Mouse (Mus musculus) left cerebral cortex, adult 18-20 months (tissue): ENCODE results near the gene Timm22. TPM values are rescaled to one million over a fixed set of nuclear protein-coding genes. Genes with fewer than 3 reads are reported as not detected.

Experiments
- DNase-seq, 2 experiments: peaks; one replicate each; pipeline ENCODE4 v3.0.0; 2021 to 2022; ENCODE audit warnings: low spot score in 2 of 2, mixed read lengths in 1 of 2
- total RNA-seq, 2 experiments: library from RNA; stranded (reverse); gene quantifications; 2 replicates each; pipeline ENCODE4 v1.2.3; 2021

The Timm22 gene
- total RNA-seq, 2 experiments from 2014 or later, result 38.0 to 38.2 TPM

GRCm38 (mm10) chr11:76429966-76430631, 23.3 kb downstream of the Timm22 start:
- no peak for DNase-seq

GRCm38 (mm10) chr11:76436009-76436408, 29.3 kb downstream of the Timm22 start:
- no peak for DNase-seq

- DNase-seq, result peak in 1 of 2 experiments; percentile 58
Measured at GRCm38 (mm10) chr11:76436864-76437437, 30.2 kb downstream of the Timm22 start.

- DNase-seq, result peak in 1 of 2 experiments; percentile 54
Measured at GRCm38 (mm10) chr11:76439666-76440065, 32.9 kb downstream of the Timm22 start.

DNA sequence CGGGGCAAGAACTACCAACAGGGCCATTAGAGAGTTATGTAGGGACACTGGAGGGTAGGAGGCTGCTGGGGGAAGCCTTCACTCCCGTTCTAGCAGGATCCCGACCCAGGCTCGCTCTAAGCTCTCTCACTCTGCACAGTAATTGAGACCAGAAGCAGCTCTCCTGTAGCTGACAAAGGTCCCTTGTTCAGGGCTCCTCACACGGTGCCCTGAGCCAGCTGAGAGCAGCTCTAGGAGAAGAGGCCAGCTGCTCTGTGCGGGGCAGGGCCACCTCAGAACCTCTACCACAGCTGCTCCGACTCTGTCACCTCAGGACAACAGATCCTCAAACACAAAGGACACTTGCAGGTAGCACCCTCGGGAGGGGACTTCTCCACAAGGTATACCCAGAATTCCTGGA, 38.7 kb downstream of the Timm22 start:
- no peak for DNase-seq

DNA sequence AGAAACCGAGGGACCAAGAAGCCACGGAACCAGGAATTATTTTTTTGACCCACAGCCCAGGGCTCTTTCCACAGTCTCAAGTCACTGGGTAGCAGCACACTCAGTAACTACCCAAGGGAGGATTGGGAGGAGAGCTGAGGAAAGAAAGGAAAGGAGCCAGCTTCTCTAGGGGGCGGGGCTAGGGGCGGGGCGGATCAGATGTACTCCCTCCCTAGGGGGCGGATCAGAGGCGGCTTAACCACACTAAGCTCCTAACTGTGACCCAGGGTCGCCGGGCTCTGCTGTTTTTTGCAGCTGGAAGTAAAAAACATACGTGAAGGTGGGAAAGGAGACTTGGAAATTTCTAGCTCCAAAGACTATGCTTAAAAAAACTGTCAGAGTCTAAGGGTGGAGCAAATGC, 39.5 kb downstream of the Timm22 start:
- no peak for DNase-seq

GRCm38 (mm10) chr11:76449520-76450201, 42.9 kb downstream of the Timm22 start:
- peak; percentile 76 to 84 for DNase-seq

- DNase-seq, result no peak
Measured at GRCm38 (mm10) chr11:76450202-76450561, 43.4 kb downstream of the Timm22 start.

DNA sequence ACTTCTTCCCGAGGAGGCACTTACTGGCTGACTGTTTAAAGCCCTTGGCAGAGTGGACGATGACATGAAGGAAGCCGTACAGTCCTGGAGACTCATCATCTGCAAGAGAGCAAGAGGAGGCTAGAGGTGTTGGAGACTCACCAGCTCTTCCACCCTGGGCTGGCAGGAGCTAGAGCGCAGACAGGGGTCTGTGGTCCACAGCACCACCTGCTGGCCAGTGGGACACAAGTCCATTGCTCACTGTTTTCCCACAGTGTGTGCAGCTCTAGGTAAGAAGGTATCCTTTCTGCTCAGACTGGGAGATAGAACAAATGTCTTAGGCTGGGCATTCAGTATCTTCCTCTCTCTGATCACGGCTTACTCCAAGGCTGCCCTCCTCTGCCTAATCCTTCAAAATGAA, 47.7 kb downstream of the Timm22 start:
- DNase-seq, result peak; percentile 68 to 72

- DNase-seq, result peak; percentile 84 to 90
Measured at GRCm38 (mm10) chr11:76456233-76456632, 49.5 kb downstream of the Timm22 start.

DNA sequence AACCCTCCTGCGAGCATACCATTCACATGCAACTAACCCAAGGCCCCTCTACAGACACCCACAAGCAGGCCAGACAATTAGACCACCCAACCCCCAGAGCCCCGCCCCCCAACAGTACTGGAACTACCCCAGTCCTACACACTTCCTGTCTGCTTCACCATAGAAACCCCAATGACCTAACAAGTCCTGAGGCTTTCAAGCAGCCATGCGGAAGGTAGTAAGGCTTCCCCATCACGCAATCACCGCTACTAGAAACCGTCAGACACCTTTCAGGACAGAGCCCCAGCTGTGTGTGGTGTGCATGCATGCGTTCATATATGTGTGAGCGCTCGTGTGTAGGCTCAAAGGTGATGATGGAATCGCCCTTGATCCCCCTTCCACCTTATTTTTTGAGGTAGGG, 50.1 kb downstream of the Timm22 start:
- no peak for DNase-seq

DNA sequence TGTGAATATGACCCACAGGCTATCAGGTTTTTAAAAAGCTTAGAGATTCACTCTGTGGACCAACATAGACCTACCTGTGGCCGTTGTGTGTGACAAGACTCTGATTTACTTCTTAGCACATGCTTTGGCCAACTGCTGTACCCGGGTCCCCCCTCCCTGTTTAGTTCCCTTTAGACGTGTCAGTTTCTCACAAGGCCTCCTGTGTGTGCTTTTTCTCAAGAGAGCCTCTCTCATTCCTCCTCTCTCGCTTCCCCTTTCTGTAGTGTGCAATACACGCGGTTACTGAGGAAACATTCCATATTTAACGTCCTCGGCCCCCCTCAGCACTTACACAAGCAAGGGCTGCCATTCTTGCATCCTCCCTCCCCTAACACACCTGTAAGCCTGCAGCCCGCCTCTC, 52.0 kb downstream of the Timm22 start:
- DNase-seq, result no peak

- no peak for DNase-seq
Measured at GRCm38 (mm10) chr11:76459489-76459888, 52.7 kb downstream of the Timm22 start.

GRCm38 (mm10) chr11:76461201-76461600, 54.4 kb downstream of the Timm22 start:
- no peak for DNase-seq

DNA sequence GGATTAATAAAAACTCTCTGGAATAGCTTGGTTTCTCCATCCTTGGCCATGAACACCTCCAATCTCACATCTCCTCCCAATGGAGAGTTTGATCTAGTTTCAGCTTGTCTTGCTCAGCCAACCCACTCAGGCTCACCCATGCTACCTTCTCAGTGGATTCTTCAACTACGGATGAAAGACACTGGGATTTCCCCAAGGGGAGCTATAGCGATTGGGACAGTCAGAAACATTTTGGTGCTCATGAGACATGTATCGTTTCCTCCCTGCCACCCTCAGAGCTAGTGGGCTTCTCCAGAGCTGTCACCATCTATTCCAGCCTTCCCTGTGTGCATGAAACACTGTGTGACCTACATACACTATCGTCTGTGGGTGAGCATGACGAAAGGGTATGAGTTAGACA, 54.9 kb downstream of the Timm22 start:
- DNase-seq, result no peak

GRCm38 (mm10) chr11:76465879-76466278, 59.1 kb downstream of the Timm22 start:
- no peak for DNase-seq

Other genes with a start within 250 kb of the Timm22 start
- 10 to 100 TPM; 84.5 to 85.1 TPM for gene Vps53, start 227.3 kb upstream of the Timm22 start, total RNA-seq
- gene Fam57a, start 227.3 kb upstream of the Timm22 start, total RNA-seq, result 10 to 100 TPM; 16.8 to 17.4 TPM
- gene Dbil5, start 189.3 kb upstream of the Timm22 start, total RNA-seq, result 1 to 10 TPM in 1 of 2 experiments, under 1 TPM in 1; 0.70 to 1.3 TPM
- 1 to 10 TPM; 5.6 to 7.7 TPM for gene Gemin4, start 189.3 kb upstream of the Timm22 start, total RNA-seq
- 10 to 100 TPM; 18.6 to 20.9 TPM for gene Mrm3, start 163.2 kb upstream of the Timm22 start, total RNA-seq
- 10 to 100 TPM; 52.9 to 60.4 TPM for gene Glod4, start 163.2 kb upstream of the Timm22 start, total RNA-seq
- 10 to 100 TPM in 1 of 2 experiments, 1 to 10 TPM in 1; 8.7 to 11.9 TPM for gene Nxn, start 7.8 kb upstream of the Timm22 start, total RNA-seq
- 100 to 1,000 TPM; 413 to 418 TPM for gene Abr, start 215.4 kb downstream of the Timm22 start, total RNA-seq